Mouse (Mus musculus) embryo, embryonic 11 days (tissue): Measurements from ENCODE around the gene Dapp1.
"Not testable (repeated sequence)": the region's sequence is repeated elsewhere in the genome, so short reads cannot be mapped to it uniquely, and the experiment has no call there.

Experiments used
- DNase-seq: peaks from one replicate; pipeline ENCODE4 v3.0.0-alpha.2; 2015

Dapp1 gene

GRCm38 (mm10) chr3:137918172-137918931, 63.0 kb downstream of the Dapp1 start, which contains the start of gene Lamtor3:
Gene Lamtor3, plus strand, starts transcription at chr3:137918506.
- peak; percentile 88 for DNase-seq

- no peak for DNase-seq
Measured at GRCm38 (mm10) chr3:137917694-137918171, 63.6 kb downstream of the Dapp1 start.

GRCm38 (mm10) chr3:137914567-137914966, 66.8 kb downstream of the Dapp1 start:
- DNase-seq: not testable (repeated sequence)

- no peak for DNase-seq
Measured at GRCm38 (mm10) chr3:137913093-137913492, 68.3 kb downstream of the Dapp1 start.

- DNase-seq: no peak
Measured at GRCm38 (mm10) chr3:137900149-137900548, 81.2 kb downstream of the Dapp1 start.

- no peak for DNase-seq
Measured at GRCm38 (mm10) chr3:137897685-137898084, 83.7 kb downstream of the Dapp1 start.

- no peak for DNase-seq
Measured at GRCm38 (mm10) chr3:137896867-137897266, 84.5 kb downstream of the Dapp1 start.

GRCm38 (mm10) chr3:137896386-137896785, 85.0 kb downstream of the Dapp1 start:
- no peak for DNase-seq

- DNase-seq: no peak
Measured at GRCm38 (mm10) chr3:137895196-137895595, 86.1 kb downstream of the Dapp1 start.

GRCm38 (mm10) chr3:137893789-137894188, 87.6 kb downstream of the Dapp1 start:
- no peak for DNase-seq

GRCm38 (mm10) chr3:137892118-137892517, 89.2 kb downstream of the Dapp1 start:
- DNase-seq: no peak

GRCm38 (mm10) chr3:137891089-137891488, 90.3 kb downstream of the Dapp1 start:
- DNase-seq: no peak

- DNase-seq: no peak
Measured at GRCm38 (mm10) chr3:137887961-137888360, 93.4 kb downstream of the Dapp1 start.

GRCm38 (mm10) chr3:137881093-137881492, 100.3 kb downstream of the Dapp1 start:
- DNase-seq: no peak
